Mouse (Mus musculus) hindbrain, embryonic 13.5 days (tissue): ENCODE results near the gene Nppb. TPM values are rescaled to one million over a fixed set of nuclear protein-coding genes. Genes with fewer than 3 reads are reported as not detected.

Experiments used
- ATAC-seq: fragments of 200-750 bp; cut with Nextera tagmentation; 2 replicates; pipeline ENCODE4 v1.8.0; 2017; ENCODE audit warnings: moderate TSS enrichment; ENCODE audit not compliant: low FRiP score
- H3K27ac ChIP-seq: fragments of 300-500 bp; sonication (generic); 2 replicates; pipeline ENCODE4 v1.5.1; 2015; ENCODE audit warnings: inconsistent platforms, mild to moderate bottlenecking, moderate library complexity
- H3K27me3 ChIP-seq: fragments of 300-500 bp; sonication (generic); 2 replicates; pipeline ENCODE4 v1.6.1; 2015; ENCODE audit warnings: mild to moderate bottlenecking, inconsistent platforms
- H3K36me3 ChIP-seq: fragments of 300-500 bp; sonication (generic); 2 replicates; pipeline ENCODE4 v1.6.1; 2015; ENCODE audit warnings: mild to moderate bottlenecking, inconsistent platforms
- H3K4me1 ChIP-seq: fragments of 300-500 bp; sonication (generic); replicated peaks from 2 replicates; pipeline ENCODE4 v1.6.1; 2015; ENCODE audit warnings: inconsistent platforms
- H3K4me2 ChIP-seq: fragments of 300-500 bp; sonication (generic); 2 replicates; pipeline ENCODE4 v1.6.1; 2015; ENCODE audit warnings: inconsistent platforms, mild to moderate bottlenecking, moderate library complexity
- H3K4me3 ChIP-seq: fragments of 300-500 bp; sonication (generic); 2 replicates; pipeline ENCODE4 v1.5.1; 2015; ENCODE audit warnings: mild to moderate bottlenecking, inconsistent platforms
- H3K9ac ChIP-seq: fragments of 300-500 bp; sonication (generic); 2 replicates; pipeline ENCODE4 v1.6.1; 2015; ENCODE audit warnings: mild to moderate bottlenecking, inconsistent platforms
- H3K9me3 ChIP-seq: fragments of 300-500 bp; sonication (generic); 2 replicates; pipeline ENCODE4 v1.6.1; 2016; ENCODE audit warnings: inconsistent platforms
- WGBS: fragments of 180-500 bp; shearing (Covaris S2); methylation state at CpG from one replicate; pipeline ENCODE4 v1.1.7; 2015; 5-methylcytosine and 5-hydroxymethylcytosine counted together
- polyA plus RNA-seq: library from polyadenylated mRNA; unstranded; fragments of >200 nt; fragmentation: Nextera tagmentation; extraction: Ambion mirVana; gene quantifications from 2 replicates; pipeline ENCODE4 v1.2.1, GENCODE M21; 2015

Gene Nppb
- 0.30 TPM in 1 of 2 replicates, not detected in the other for polyA plus RNA-seq

DNA sequence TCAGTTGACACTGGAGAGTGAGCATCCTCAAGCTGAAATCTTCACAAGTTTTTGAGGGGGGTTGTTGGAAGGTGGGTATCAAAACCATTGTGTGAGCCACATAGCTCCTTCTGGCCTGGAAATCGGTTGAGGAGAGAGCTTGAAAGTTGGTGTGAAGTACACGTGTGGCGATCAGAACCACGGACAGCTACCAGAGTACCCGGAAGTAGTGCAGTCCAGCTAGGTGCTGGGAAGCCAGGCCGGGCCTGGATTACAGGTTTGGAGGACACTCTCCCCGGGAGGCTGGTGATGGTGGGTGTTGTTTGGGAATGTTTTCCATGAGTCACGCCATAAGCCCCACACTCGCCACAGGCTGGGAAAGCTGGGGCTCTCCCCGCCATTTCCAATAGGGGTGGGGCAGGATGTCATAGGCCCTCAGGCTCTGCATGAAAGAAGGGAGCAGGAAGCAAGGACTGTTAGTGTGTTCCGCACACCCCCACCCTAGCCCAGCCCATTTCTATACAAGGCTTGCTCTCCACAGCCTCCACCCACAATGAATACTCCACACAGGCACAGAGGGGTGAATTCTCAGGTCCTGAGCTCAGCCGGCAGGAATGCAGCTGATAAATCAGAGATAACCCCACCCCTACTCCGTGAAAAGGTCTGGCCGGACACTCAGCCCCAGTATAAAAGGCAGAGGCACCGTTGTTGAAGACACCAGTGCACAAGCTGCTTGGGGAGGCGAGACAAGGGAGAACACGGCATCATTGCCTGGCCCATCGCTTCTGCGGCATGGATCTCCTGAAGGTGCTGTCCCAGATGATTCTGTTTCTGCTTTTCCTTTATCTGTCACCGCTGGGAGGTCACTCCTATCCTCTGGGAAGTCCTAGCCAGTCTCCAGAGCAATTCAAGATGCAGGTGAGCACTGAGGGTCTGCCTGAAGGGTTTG is at the start of gene Nppb:
Nppb (plus strand) TSS at position 584 of the 928 bp plus-strand sequence.
- 41% methylated on average over 20 of the region's 20 CpGs for WGBS
- H3K9ac ChIP-seq = no peak within 1 kb of the TSS

GRCm38 (mm10) chr4:147935904-147936303 is 49.7 kb upstream of the Nppb start:
- no peak for ATAC-seq
- H3K9ac ChIP-seq = peak overlapping the region; percentile 71
- H3K9me3 ChIP-seq = no peaks in the 10 kb centered on the region
- 19% methylated on average over 9 of the region's 9 CpGs for WGBS
- peak overlapping the region; percentile 73 for H3K4me2 ChIP-seq
- H3K27ac ChIP-seq = no peak overlapping the region
- H3K36me3 ChIP-seq = no peaks in the 10 kb centered on the region
- peak overlapping the region; percentile 52 for H3K4me3 ChIP-seq
- H3K27me3 ChIP-seq = peaks cover 15% of the 10 kb centered on the region; the same call in 1 of the 2 replicates
- H3K4me1 ChIP-seq = peaks cover 18% of the 10 kb centered on the region

More for the DNA sequence above, at the start of gene Nppb:
- no peak for ATAC-seq
- no peak within 1 kb of the TSS for H3K27ac ChIP-seq
- H3K9me3 ChIP-seq = no peaks in the 10 kb centered on the region
- no peak within 1 kb of the TSS for H3K4me3 ChIP-seq
- no peaks in the 10 kb centered on the region for H3K36me3 ChIP-seq
- H3K4me1 ChIP-seq = no peaks in the 10 kb centered on the region
- no peaks in the 10 kb centered on the region for H3K27me3 ChIP-seq
- no peak within 1 kb of the TSS for H3K4me2 ChIP-seq

- peak; percentile 41 for ATAC-seq
- Histone ChIP-seq H3K9me3 (no peaks in the 10 kb centered on the region), H3K4me3 (peak within 1 kb of the TSS; percentile 52), H3K27ac (peak within 1 kb of the TSS; percentile 72; the same call in 1 of the 2 replicates), H3K4me1 (peaks cover 21% of the 10 kb centered on the region), H3K4me2 (peak within 1 kb of the TSS; percentile 73), H3K27me3 (peaks cover 15% of the 10 kb centered on the region; the same call in 1 of the 2 replicates), H3K9ac (peak within 1 kb of the TSS; percentile 71), H3K36me3 (no peaks in the 10 kb centered on the region)
- WGBS = under 1% methylated on average over 51 of the region's 51 CpGs
Measured at GRCm38 (mm10) chr4:147936331-147936954, 49.1 kb upstream of the Nppb start, which contains the start of gene Plod1. TSS of gene Plod1 (minus strand) at chr4:147936767.

GRCm38 (mm10) chr4:147937021-147937420 is 48.6 kb upstream of the Nppb start:
- H3K4me1 ChIP-seq = peaks cover 26% of the 10 kb centered on the region
- H3K27ac ChIP-seq = no peak overlapping the region
- peak overlapping the region; percentile 73 for H3K4me2 ChIP-seq
- peaks cover 15% of the 10 kb centered on the region; the same call in 1 of the 2 replicates for H3K27me3 ChIP-seq
- WGBS = 54% methylated on average over 3 of the region's 3 CpGs
- H3K9me3 ChIP-seq = no peaks in the 10 kb centered on the region
- ATAC-seq = no peak
- peak overlapping the region; percentile 71 for H3K9ac ChIP-seq
- H3K4me3 ChIP-seq = peak overlapping the region; percentile 52
- no peaks in the 10 kb centered on the region for H3K36me3 ChIP-seq

DNA sequence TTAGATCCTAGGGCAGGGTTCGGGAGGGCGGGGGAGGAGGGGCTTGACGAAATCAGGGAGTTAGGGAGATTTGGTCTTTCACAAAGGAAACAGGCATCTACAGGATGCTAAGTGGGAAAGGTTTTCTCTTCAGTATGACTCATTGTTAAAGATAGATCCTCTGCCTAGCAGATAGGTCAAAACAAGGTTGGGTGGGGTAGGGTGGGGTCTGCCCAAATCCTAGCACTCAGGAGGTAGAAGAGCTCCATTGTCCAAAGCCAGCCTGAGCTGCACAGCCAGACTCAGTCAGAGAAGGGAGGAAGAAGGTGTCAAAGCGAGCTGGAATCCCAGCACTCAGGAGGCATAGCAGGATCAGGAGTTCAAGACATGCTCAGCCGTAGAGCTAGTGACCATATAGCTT is 48.1 kb upstream of the Nppb start:
- 64% methylated on average over 5 of the region's 5 CpGs for WGBS
- H3K27ac ChIP-seq = no peak overlapping the region
- peaks cover 15% of the 10 kb centered on the region; the same call in 1 of the 2 replicates for H3K27me3 ChIP-seq
- H3K4me2 ChIP-seq = no peak overlapping the region
- no peak overlapping the region for H3K4me3 ChIP-seq
- ATAC-seq = no peak
- no peaks in the 10 kb centered on the region for H3K36me3 ChIP-seq
- peaks cover 31% of the 10 kb centered on the region for H3K4me1 ChIP-seq
- no peaks in the 10 kb centered on the region for H3K9me3 ChIP-seq
- H3K9ac ChIP-seq = no peak overlapping the region

DNA sequence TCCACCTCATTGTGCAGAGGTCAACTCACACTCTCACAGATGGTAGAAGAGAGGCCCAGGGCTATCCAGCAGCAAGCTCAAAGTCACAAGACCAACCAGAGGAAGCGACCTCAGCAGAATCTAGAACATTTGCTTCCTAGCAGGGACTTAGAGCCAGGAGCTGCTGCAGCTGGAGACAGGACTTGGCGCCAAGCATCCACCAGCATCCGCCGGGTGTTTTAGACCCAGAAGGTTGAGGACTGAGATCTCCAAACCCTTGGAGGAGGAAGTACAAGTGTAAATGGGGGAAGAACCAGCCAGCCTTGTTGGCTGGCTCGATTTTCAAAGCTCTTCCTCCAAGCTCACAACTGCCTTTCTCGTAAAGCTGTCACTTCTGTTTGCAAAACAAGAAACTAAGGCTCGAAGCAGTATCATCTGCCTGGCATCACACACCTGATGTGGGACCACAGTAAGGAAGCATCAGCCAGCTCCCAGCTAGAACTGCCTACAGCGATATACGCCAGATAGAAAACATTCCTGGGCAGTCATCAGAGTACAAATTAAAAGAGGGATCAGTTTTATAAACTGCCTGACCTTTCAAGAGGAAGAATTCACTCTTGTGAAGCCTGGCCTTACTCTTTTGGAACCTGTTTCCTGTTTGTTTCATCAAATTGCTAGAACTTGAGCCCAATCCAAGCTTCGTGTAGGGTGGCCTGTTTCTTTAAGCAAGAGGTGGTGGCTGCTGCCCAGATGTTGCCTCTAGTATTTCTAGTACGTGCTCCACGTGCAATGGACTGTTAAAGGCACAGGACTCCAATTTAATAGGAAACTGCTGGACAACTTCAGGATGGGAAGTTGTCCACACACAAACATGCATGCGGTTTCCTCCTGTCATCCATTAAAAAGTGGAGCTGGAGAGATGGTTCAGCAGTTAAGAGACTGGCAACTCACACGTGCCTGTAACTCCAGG is 47.2 kb upstream of the Nppb start:
- Histone ChIP-seq H3K27ac (no peak overlapping the region), H3K9me3 (no peaks in the 10 kb centered on the region), H3K36me3 (peaks cover 7% of the 10 kb centered on the region; the same call in 1 of the 2 replicates), H3K9ac (no peak overlapping the region), H3K27me3 (peaks cover 15% of the 10 kb centered on the region; the same call in 1 of the 2 replicates), H3K4me3 (no peak overlapping the region), H3K4me1 (peaks cover 40% of the 10 kb centered on the region), H3K4me2 (no peak overlapping the region)
- 77% methylated on average over 14 of the region's 14 CpGs for WGBS
- ATAC-seq = no peak

GRCm38 (mm10) chr4:147940111-147940510 is 45.5 kb upstream of the Nppb start:
- WGBS = 51% methylated on average over 9 of the region's 9 CpGs

DNA sequence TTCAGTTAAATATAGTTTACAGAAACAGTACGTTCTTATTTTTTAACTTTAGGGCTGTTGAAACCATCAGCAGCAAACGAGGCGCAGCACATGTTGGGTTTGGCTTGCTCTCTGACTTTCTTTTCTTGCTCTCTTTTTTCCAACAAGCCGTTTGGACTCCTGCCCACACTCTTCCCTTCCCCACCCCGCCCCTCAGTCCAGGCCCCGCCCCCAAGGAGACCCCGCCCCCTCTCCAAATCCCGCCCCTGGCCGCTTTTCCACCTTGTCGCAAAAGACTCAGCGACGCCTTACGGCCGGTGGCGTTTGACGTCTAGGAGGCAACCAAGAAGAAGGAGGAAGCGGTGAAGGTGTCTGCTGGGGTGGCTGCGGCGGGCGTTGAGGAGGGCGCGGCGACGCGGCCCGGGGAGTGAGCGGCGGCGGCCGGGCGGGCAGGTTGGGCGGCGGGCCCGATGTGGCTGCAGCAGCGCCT is 45.0 kb upstream of the Nppb start, which contains the start of gene 2510039O18Rik:
2510039O18Rik (plus strand) TSS at position 320 of the 469 bp plus-strand sequence.
- WGBS = 2% methylated on average over 35 of the region's 35 CpGs
- ATAC-seq = peak; percentile 66
- H3K4me2 ChIP-seq = peak within 1 kb of the TSS; percentile 100

More at GRCm38 (mm10) chr4:147940111-147940510, 45.5 kb upstream of the Nppb start:
- ATAC-seq = 0 out of 2 replicates have a peak, but pooled peaks have one; percentile 19
- Histone ChIP-seq H3K9me3 (no peaks in the 10 kb centered on the region), H3K4me1 (peaks cover 45% of the 10 kb centered on the region), H3K4me2 (peak overlapping the region; percentile 100; the same call in 1 of the 2 replicates), H3K36me3 (peaks cover 22% of the 10 kb centered on the region), H3K27ac (peak overlapping the region; percentile 63), H3K9ac (no peak overlapping the region), H3K27me3 (peaks cover 15% of the 10 kb centered on the region; the same call in 1 of the 2 replicates), H3K4me3 (no peak overlapping the region)

GRCm38 (mm10) chr4:147941045-147942020 is 44.3 kb upstream of the Nppb start:
- 9% methylated on average over 81 of the region's 88 CpGs for WGBS
- peak; percentile 52 for ATAC-seq
- peak overlapping the region; percentile 97 for H3K4me3 ChIP-seq

More for the DNA sequence above, 45.0 kb upstream of the Nppb start, which contains the start of gene 2510039O18Rik:
- H3K27me3 ChIP-seq = peaks cover 13% of the 10 kb centered on the region; the same call in 1 of the 2 replicates
- peak within 1 kb of the TSS; percentile 95 for H3K9ac ChIP-seq
- no peaks in the 10 kb centered on the region for H3K9me3 ChIP-seq
- peaks cover 27% of the 10 kb centered on the region for H3K36me3 ChIP-seq
- peaks cover 45% of the 10 kb centered on the region for H3K4me1 ChIP-seq
- peak within 1 kb of the TSS; percentile 79 for H3K27ac ChIP-seq
- H3K4me3 ChIP-seq = peak within 1 kb of the TSS; percentile 97

DNA sequence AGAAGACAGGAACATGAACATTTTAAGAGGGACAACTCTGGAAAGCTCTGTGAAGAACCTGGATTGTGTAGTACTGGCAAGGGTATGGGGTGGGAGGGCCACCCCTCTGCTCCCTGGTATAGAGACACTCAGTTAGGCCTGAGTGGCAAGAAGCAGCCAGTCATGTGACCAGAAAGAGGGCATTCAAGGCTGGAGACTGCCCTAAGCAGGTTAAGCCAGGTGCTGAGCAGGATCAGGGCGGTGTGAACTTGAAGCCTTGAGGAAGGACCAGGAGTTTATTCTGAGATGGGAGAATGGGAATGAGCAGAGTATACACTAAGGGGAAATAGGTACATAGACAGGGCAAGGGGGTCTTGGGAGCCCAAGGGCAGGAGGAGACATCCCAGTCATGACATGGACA is 42.6 kb upstream of the Nppb start:
- peaks cover 39% of the 10 kb centered on the region for H3K4me1 ChIP-seq
- H3K4me3 ChIP-seq = peak overlapping the region; percentile 3
- no peak for ATAC-seq
- H3K9ac ChIP-seq = peak overlapping the region; percentile 8; the same call in 1 of the 2 replicates
- H3K9me3 ChIP-seq = no peaks in the 10 kb centered on the region
- H3K27me3 ChIP-seq = 0 out of 2 replicates have a peak, but pooled peaks cover 6% of the 10 kb centered on the region
- H3K27ac ChIP-seq = no peak overlapping the region
- 100% methylated on average over 1 of the region's 1 CpGs for WGBS
- peaks cover 50% of the 10 kb centered on the region for H3K36me3 ChIP-seq
- H3K4me2 ChIP-seq = peak overlapping the region; percentile 100

More at GRCm38 (mm10) chr4:147941045-147942020, 44.3 kb upstream of the Nppb start:
- Histone ChIP-seq H3K4me2 (peak overlapping the region; percentile 100), H3K27me3 (0 out of 2 replicates have a peak, but pooled peaks cover 9% of the 10 kb centered on the region), H3K4me1 (peaks cover 43% of the 10 kb centered on the region), H3K9me3 (no peaks in the 10 kb centered on the region), H3K27ac (peak overlapping the region; percentile 79), H3K9ac (peak overlapping the region; percentile 95), H3K36me3 (peaks cover 34% of the 10 kb centered on the region)
